Mouse (Mus musculus) lung, postnatal 0 days (tissue): ENCODE results near the gene Ccdc34. TPM values are rescaled to one million over a fixed set of nuclear protein-coding genes. Genes with fewer than 3 reads are reported as not detected.

Experiments used
- ATAC-seq: fragments of 200-750 bp; cut with Nextera tagmentation; 2 replicates; pipeline ENCODE4 v1.8.0; 2017; ENCODE audit warnings: moderate library complexity
- DNase-seq: peaks from one replicate; pipeline ENCODE4 v3.0.0-alpha.2; 2016; ENCODE audit warnings: low spot score
- H3K27ac ChIP-seq: fragments of 300-500 bp; sonication (generic); 2 replicates; pipeline ENCODE4 v1.5.1; 2014; ENCODE audit warnings: antibody characterized with exemption, mild to moderate bottlenecking, low read length, mixed read lengths
- H3K27me3 ChIP-seq: fragments of 300-500 bp; sonication (generic); replicated peaks from 2 replicates; pipeline ENCODE4 v1.6.1; 2014; ENCODE audit warnings: low read length, mixed read lengths; ENCODE audit not compliant: insufficient read depth
- H3K36me3 ChIP-seq: fragments of 300-500 bp; sonication (generic); 2 replicates; pipeline ENCODE4 v1.6.1; 2014; ENCODE audit warnings: low read length, mixed read lengths; ENCODE audit not compliant: insufficient read depth
- H3K4me1 ChIP-seq: fragments of 300-500 bp; sonication (generic); 2 replicates; pipeline ENCODE4 v1.6.1; 2014; ENCODE audit warnings: antibody characterized with exemption, low read depth, low read length, mixed read lengths; ENCODE audit not compliant: insufficient read depth
- H3K4me2 ChIP-seq: fragments of 300-500 bp; sonication (generic); replicated peaks from 2 replicates; pipeline ENCODE4 v1.6.1; 2014; ENCODE audit warnings: low read depth, mild to moderate bottlenecking, low read length, moderate library complexity, mixed read lengths
- H3K4me3 ChIP-seq: fragments of 300-500 bp; sonication (generic); 2 replicates; pipeline ENCODE4 v1.5.1; 2014; ENCODE audit warnings: low read depth, low read length
- H3K9ac ChIP-seq: fragments of 300-500 bp; sonication (generic); replicated peaks from 2 replicates; pipeline ENCODE4 v1.6.1; 2014; ENCODE audit warnings: low read depth, mild to moderate bottlenecking
- H3K9me3 ChIP-seq: fragments of 300-500 bp; sonication (generic); 2 replicates; pipeline ENCODE4 v1.6.1; 2016; ENCODE audit warnings: low read length, mixed read lengths
- CTCF ChIP-seq: IDR thresholded peaks from 2 replicates; pipeline ENCODE4 v1.5.1; 2016; ENCODE audit warnings: antibody characterized with exemption, mild to moderate bottlenecking
- EP300 ChIP-seq: IDR thresholded peaks from 2 replicates; pipeline ENCODE4 v1.6.1; 2016; ENCODE audit warnings: antibody characterized with exemption, mild to moderate bottlenecking, control low read depth
- WGBS: fragments of 180-500 bp; shearing (Covaris S2); extraction: QIAGEN DNeasy Blood & Tissue Kit; methylation state at CpG from one replicate; pipeline ENCODE4 v1.1.7; 2014; 5-methylcytosine and 5-hydroxymethylcytosine counted together
- polyA plus RNA-seq: library from polyadenylated mRNA; unstranded; fragments of >200 nt; fragmentation: Nextera tagmentation; extraction: Ambion mirVana; gene quantifications from 2 replicates; pipeline ENCODE4 v1.2.1, GENCODE M21; 2015

Ccdc34 gene
- polyA plus RNA-seq, 1 experiment from 2014 or later = 10.4 TPM

DNA sequence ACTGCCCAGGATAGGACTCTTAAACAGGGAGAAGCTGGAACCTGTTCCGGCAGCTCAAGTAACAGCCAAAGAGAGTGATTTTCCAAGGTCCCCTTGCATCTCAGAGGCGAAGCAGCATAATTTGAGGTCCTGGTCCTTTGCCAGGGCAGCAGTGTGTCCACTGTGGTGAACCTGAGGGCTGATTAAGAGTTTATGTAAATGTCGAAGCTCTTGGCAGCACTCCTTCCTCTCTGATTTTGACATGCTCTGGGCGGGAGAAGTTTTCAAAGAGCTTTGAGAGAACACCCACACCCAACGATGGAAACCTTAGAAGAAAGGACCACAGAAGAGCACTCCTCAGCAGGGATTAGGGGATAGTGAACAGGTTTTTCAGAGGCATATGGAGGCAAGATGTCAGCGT lies 164.6 kb downstream of the Ccdc34 start:
- 0 out of 2 replicates have a peak, but pooled peaks cover 3% of the 10 kb centered on the region for H3K4me1 ChIP-seq
- H3K36me3 ChIP-seq = no peaks in the 10 kb centered on the region
- H3K9me3 ChIP-seq = no peaks in the 10 kb centered on the region
- H3K9ac ChIP-seq = no peak overlapping the region
- H3K27me3 ChIP-seq = 0 out of 2 replicates have a peak, but pooled peaks cover 3% of the 10 kb centered on the region
- no peak for DNase-seq
- WGBS = 52% methylated on average over 6 of the region's 6 CpGs
- TF ChIP-seq EP300 = no peak
- TF ChIP-seq CTCF = no peak
- no peak overlapping the region for H3K4me3 ChIP-seq
- no peak overlapping the region for H3K27ac ChIP-seq
- no peak overlapping the region for H3K4me2 ChIP-seq
- ATAC-seq = no peak

DNA sequence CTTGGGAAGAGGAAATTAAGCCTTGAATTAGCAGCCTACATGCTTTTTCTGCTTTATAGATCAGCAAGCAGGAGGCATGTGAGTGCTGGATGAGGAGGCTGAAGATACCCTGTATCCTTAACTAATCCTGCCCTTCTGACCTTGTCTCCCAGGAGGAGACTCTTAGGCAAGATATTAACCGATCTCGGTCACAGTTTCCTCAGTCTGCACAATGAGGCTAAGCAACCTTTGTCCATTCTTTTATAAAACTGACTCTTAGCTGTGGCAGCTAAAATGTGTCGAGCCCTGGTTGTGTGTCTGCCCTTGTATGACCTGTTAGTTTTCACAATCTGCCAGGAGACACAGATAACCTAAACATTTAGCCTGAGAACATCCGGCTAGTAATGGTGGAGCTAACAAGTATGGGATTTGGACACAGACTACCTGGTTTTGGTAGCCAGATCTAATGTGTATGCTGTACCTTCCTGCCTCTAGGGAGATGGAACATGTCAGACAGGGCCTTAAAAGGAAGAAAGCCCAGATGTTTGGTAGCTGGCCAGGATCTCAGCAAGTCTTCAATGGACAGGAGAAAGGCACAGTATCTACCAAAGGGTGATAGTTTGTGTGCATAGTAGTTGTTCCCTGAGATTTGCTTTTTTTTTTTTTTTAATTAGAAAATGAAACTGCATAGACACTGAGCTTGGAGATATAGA lies 165.3 kb downstream of the Ccdc34 start:
- Histone ChIP-seq H3K36me3 (no peaks in the 10 kb centered on the region), H3K9me3 (no peaks in the 10 kb centered on the region), H3K9ac (no peak overlapping the region), H3K4me2 (no peak overlapping the region), H3K4me3 (no peak overlapping the region), H3K27me3 (0 out of 2 replicates have a peak, but pooled peaks cover 3% of the 10 kb centered on the region), H3K4me1 (0 out of 2 replicates have a peak, but pooled peaks cover 3% of the 10 kb centered on the region), H3K27ac (no peak overlapping the region)
- TF ChIP-seq EP300 (no peak), CTCF (no peak)
- DNase-seq = no peak
- WGBS = 59% methylated on average over 4 of the region's 4 CpGs
- ATAC-seq = no peak

DNA sequence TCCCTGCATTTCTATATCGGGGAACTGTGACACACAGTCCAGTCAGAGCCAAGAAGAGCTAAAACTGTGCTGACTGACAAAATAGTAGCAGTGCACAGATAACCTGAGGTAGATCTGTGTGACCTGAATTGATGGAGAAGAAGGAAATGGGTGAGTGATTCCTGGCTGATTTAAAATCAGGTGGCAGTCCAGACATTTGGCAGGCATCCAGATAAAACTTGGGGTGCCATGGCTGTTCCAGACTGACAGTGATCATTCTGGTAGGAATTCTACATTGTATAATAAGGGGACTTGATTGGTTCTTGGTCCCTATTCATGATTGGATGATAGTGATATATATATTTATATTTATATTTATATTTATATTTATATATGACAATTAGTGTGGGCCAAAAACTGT lies 166.5 kb downstream of the Ccdc34 start:
- H3K36me3 ChIP-seq = no peaks in the 10 kb centered on the region
- no peak overlapping the region for H3K4me2 ChIP-seq
- H3K27me3 ChIP-seq = 0 out of 2 replicates have a peak, but pooled peaks cover 3% of the 10 kb centered on the region
- WGBS = 94% methylated on average over 1 of the region's 1 CpGs
- DNase-seq (no peak), ATAC-seq (no peak)
- H3K9ac ChIP-seq = no peak overlapping the region
- H3K27ac ChIP-seq = no peak overlapping the region
- no peak overlapping the region for H3K4me3 ChIP-seq
- TF ChIP-seq EP300 (no peak), CTCF (no peak)
- no peaks in the 10 kb centered on the region for H3K9me3 ChIP-seq
- H3K4me1 ChIP-seq = 0 out of 2 replicates have a peak, but pooled peaks cover 3% of the 10 kb centered on the region

GRCm38 (mm10) chr2:110186427-110186980 lies 168.9 kb downstream of the Ccdc34 start:
- ATAC-seq = peak; percentile 59
- Histone ChIP-seq H3K4me1 (no peaks in the 10 kb centered on the region), H3K9ac (no peak overlapping the region), H3K27ac (no peak overlapping the region), H3K4me3 (no peak overlapping the region), H3K4me2 (no peak overlapping the region), H3K36me3 (no peaks in the 10 kb centered on the region), H3K9me3 (no peaks in the 10 kb centered on the region), H3K27me3 (0 out of 2 replicates have a peak, but pooled peaks cover 2% of the 10 kb centered on the region)
- peak; percentile 26 for DNase-seq
- 27% methylated on average over 6 of the region's 6 CpGs for WGBS
- TF ChIP-seq CTCF (no peak), EP300 (no peak)

GRCm38 (mm10) chr2:110188696-110189397 lies 171.2 kb downstream of the Ccdc34 start:
- Histone ChIP-seq H3K36me3 (no peaks in the 10 kb centered on the region), H3K27ac (no peak overlapping the region), H3K9ac (no peak overlapping the region), H3K27me3 (no peaks in the 10 kb centered on the region), H3K4me1 (no peaks in the 10 kb centered on the region), H3K4me2 (no peak overlapping the region), H3K4me3 (no peak overlapping the region), H3K9me3 (no peaks in the 10 kb centered on the region)
- TF ChIP-seq CTCF = no peak
- TF ChIP-seq EP300 = no peak
- DNase-seq (no peak), ATAC-seq (no peak)
- 76% methylated on average over 4 of the region's 4 CpGs for WGBS

DNA sequence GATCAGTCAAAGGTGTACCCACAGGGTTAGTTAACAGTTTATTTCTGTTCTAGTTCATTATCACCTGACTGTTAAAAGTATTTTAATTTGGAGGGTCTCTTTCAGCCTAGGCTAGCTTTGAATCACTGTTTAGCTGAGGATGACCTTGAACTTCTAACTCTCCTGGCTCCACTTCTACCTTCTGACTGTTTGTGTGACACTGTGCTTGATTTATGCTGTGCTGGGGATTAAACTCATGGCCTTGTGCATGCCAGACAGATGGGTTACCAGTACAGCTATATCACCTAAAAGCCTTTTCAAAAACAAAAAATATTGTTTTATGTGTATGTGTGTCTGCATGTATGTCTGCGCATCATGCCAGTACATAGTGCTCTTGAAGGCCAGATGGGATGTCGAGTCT lies 172.8 kb downstream of the Ccdc34 start:
- TF ChIP-seq CTCF = no peak
- TF ChIP-seq EP300 = no peak
- Histone ChIP-seq H3K27ac (no peak overlapping the region), H3K27me3 (no peaks in the 10 kb centered on the region), H3K4me1 (no peaks in the 10 kb centered on the region), H3K4me2 (no peak overlapping the region), H3K9ac (no peak overlapping the region), H3K9me3 (no peaks in the 10 kb centered on the region), H3K4me3 (no peak overlapping the region), H3K36me3 (no peaks in the 10 kb centered on the region)
- ATAC-seq = no peak
- DNase-seq = no peak
- 95% methylated on average over 2 of the region's 2 CpGs for WGBS
